Mouse (Mus musculus) frontal cortex, adult 2 months (tissue): ENCODE data around the gene B230104I21Rik. TPM values are rescaled to one million over a fixed set of nuclear protein-coding genes. Genes with fewer than 3 reads are reported as not detected.

ENCODE experiments used
- DNase-seq, 2 experiments: peaks; one replicate each; pipeline ENCODE4 v3.0.0; 2022; ENCODE audit warnings: low spot score in 1 of 2; ENCODE audit errors: extremely low spot score in 1 of 2
- polyA plus RNA-seq: library from polyadenylated mRNA; depleted of rRNA; stranded (reverse); fragments of >200 nt; gene quantifications from 2 replicates; pipeline ENCODE4 v1.2.3, GENCODE M21; 2012; rRNA removed

The B230104I21Rik gene
- polyA plus RNA-seq, 1 experiment = 0.66 TPM

DNA sequence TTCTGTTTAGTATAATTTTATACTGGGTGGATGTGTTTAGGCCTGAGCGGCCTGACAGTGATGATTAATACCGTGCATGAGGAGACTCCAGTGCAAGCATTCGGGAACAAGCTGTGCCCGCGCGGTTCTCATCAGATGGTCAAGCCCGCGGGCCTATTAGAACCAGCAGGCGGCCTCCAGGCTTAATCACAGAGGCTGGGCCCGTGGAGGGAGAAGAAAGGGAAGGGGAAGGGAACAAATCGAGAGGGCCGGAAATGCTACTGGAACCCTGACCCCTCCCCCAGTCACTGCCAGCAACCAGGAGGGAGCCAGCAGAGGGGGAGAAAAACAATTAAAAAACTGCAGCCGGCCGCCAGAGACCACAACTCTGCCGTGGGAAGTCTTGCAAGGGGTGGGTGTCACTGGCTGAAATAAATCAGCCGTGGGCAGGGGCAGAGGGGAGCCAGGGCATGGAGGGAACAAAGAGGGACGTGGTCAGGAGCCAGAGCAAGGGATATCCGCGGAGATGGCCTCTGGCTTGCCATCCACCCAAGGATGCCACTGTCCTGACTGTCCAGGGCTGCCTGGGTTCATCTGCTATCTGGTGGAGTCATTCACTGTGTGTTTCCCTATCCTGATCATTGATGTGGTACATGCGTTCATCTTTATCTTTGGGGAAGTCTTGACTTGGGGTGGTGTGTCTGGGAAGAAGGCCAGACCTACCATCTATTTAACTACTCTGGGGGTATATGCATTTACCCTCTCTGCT, 54.6 kb downstream of the B230104I21Rik start:
- no peak for DNase-seq

DNA sequence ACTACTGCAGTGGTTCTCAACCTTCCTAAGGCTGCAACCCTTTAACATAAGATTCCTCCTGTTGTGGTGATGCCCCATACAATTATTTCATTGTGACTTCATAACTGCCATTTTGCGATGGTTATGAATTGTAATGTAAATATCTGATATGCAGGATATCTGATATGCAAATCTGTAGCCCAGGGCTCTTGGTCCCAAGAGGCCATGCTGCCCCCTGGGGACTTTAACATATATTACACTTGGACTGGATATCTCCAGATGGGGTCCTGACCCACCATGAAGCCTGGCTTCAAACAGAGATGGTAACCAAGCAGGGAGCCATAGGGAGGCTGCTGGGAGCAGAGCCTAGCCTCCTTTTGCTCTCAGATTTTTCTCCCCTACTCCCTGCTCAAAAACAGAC, 56.7 kb downstream of the B230104I21Rik start:
- no peak for DNase-seq

DNA sequence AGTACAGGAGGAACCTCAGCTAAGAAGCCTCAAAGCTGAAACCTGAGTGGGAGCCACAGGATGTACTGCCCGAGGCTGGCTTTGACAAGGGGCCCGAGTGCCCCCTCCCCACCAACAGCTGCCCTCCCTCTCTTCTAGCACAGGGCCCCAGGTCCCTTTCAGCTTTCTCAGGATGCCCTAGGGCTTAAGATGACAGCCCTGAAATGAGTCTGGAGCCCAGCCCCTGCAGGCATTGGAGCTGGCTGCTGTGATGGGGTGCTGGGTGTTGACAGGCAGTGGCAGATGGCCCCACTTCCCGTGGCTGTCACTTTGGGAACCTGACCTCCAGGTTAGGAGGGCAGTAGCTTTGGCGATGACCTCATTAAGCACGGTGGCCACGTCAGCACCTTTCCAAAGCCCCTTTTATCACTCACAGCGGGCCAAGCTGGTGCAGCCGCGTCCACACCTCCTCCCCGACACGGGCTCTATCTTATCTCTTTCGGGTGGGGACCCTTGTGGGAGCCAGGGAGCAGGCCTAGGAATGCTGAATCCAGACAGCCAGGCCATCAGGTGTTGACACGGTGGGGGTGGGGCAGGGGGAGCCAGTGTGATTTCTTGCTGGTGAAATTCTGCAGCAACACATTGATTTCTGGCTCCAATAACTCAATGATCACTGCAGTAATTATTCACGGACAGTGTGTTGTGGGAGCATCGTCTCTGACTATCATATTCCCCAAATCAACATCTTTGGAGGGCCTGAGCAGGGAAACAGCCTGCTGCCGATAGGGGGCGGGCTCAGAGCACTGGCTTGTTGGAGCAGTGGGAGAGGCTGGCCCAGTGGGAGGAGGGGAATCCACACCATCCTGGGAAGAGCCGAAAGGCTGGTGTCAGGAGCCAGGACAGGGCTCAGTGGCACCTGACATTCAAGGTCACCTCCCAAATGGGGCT, 57.5 kb downstream of the B230104I21Rik start:
- peak in 1 of 2 experiments; percentile 55 for DNase-seq

DNA sequence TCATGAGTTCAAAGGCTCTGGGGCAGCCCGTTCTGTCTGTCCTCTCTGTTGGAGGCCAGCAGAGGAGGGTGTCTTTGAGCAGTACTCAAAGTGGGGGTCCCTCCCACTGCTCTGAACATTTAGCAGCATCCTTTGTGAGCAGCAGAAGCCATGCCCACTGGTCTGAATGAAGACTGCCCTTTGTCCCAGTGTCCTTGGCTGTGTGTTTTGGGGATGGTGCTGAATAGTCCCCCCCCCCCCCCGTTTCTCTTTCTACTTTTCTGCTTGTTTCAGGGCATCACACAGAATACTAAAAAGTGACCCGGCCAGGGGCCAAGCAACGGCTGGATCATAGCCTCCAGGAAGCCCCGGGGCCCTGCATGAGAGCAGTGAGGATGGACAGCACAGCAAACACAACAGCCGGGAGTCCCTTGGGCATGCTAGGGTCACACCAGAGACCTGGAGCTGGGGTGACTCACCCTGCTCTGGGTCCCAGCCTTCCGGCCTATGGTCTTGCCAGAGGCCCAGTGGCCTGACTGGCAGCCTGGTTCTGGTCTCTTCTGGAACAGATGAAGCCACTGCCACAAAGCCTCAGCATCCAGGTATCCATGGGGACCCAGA, 58.3 kb downstream of the B230104I21Rik start:
- no peak for DNase-seq

DNA sequence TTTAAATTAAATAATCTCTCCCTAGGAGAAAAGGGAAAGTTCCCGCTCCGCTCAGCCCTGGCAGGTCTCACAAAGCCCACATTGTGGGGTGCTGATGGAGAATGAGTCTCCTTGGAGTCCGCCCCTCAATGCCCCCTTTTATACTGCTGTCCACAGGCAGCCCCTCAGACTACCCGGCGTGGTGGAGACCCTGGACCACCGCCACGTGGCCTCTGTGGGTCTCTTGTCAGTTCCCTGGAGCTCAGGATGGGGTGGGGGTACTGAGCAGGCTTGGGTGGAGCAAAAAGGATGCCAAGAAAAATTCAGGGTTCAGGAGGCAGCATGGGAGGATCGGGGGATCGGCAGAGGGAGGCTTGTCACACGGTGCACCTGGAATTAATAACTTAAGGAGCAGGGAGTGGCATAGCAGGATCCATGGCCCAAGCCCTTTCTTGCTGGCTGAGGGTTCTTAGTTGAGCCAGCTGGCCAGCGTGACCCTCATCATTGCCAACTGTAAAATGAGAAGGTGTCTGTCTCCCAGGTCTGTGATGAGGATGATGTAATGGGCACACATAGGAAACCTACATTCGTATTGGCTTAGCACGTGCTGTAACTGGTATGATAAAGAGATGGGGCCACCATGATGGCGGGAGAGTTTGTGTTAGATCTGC, 60.9 kb downstream of the B230104I21Rik start:
- no peak for DNase-seq

Other genes starting within 250 kb of the B230104I21Rik start
- gene Trp73, start 195.9 kb upstream of the B230104I21Rik start, polyA plus RNA-seq = 0.84 and 1.3 TPM in 2 replicates
- 30.6 and 31.7 TPM in 2 replicates for gene Wrap73, start 193.8 kb upstream of the B230104I21Rik start, polyA plus RNA-seq
- gene Tprgl, start 175.5 kb upstream of the B230104I21Rik start, polyA plus RNA-seq = 200 and 202 TPM in 2 replicates
- 3.0 and 5.4 TPM in 2 replicates for gene Megf6, start 165.4 kb upstream of the B230104I21Rik start, polyA plus RNA-seq
- 3.5 and 4.3 TPM in 2 replicates for gene Arhgef16, start 34.5 kb upstream of the B230104I21Rik start, polyA plus RNA-seq